ENCODE assay signal across 7 mouse cellular contexts in the genomic region with DNA sequence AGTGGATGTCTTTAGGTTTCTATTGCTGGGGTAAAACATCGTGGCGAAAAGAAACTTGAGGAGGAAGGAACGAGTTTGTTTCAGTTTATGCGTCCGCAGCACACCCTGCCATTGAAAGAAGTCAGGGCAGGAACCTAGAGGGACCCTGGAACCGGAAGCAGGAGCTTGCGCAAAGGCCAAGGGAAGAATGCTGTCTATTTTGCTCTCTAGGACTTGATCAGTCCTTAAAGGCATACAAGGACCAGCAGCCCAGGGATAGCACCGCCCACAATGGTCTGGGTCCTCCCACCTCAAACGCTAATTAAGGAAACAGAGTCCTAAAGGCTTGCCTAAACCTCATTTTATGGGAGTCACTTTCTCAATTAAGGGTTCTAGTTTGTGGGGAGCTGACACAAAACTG. TPM values are rescaled to one million over a fixed set of nuclear protein-coding genes. Genes with fewer than 3 reads are reported as not detected.
A peak's percentile ranks its signal among the peaks of the same experiment; 100 is the strongest.
DNase-seq lines count a peak whose midpoint lies in the region; ATAC-seq and TF ChIP-seq lines count a peak whose summit lies in the region.

No protein-coding gene starts in this region.

- H3K27me3 ChIP-seq in heart, embryonic 13.5 days (replicated peaks): no peaks in the 10 kb centered on the region
- H3K27me3 ChIP-seq in thymus, adult 2 months (ENCODE audit: control insufficient read depth, insufficient read depth, low read length): peaks cover 4% of the 10 kb centered on the region

- no peaks in the 10 kb centered on the region for H3K9me3 ChIP-seq in heart, embryonic 13.5 days

- H3K27ac ChIP-seq in heart, embryonic 13.5 days (replicated peaks): no peak overlapping the region
- no peak overlapping the region for H3K27ac ChIP-seq in thymus, adult 2 months (ENCODE audit: control insufficient read depth, insufficient read depth, low read length)

- DNase-seq in kidney, postnatal 25 days: peak; percentile 64 to 70
- no peak for DNase-seq in urinary bladder, adult 2 months (ENCODE audit: low spot score)
- no peak for DNase-seq in thymus, adult 2 months

- peak overlapping the region; percentile 89 for H3K4me2 ChIP-seq in heart, embryonic 13.5 days

- no peak overlapping the region for H3K9ac ChIP-seq in heart, embryonic 13.5 days

- no peak for TF ChIP-seq POLR2A in thymus, adult 2 months (IDR thresholded peaks at IDR 0.05; ENCODE audit: control insufficient read depth, extremely low read depth, insufficient read depth, low read length, poor library complexity)

- peak overlapping the region; percentile 71; the same call in 1 of the 2 replicates for H3K4me3 ChIP-seq in heart, embryonic 13.5 days
- no peak overlapping the region for H3K4me3 ChIP-seq in thymus, adult 2 months (ENCODE audit: control insufficient read depth, insufficient read depth, low read length)

- peak; percentile 48 for ATAC-seq in common myeloid progenitor, adult 5-6 weeks (replicated peaks; ENCODE audit: low read depth, poor library complexity, severe bottlenecking)
- ATAC-seq in heart, embryonic 13.5 days (ENCODE audit: extremely low read depth, insufficient number of reproducible peaks, low FRiP score, low TSS enrichment): no peak; the same call in 1 of the 2 replicates
- ATAC-seq in megakaryocyte, adult 5-6 weeks (ENCODE audit: poor library complexity, severe bottlenecking): peak; percentile 45
- ATAC-seq in CD4-positive, CD25-positive, alpha-beta regulatory T cell, adult 4 months: no peak

- no peak for TF ChIP-seq CTCF in thymus, adult 2 months (IDR thresholded peaks at IDR 0.05; ENCODE audit: borderline replicate concordance, control insufficient read depth, extremely low read depth, insufficient read depth, low read length, poor library complexity)

- WGBS in heart, embryonic 13.5 days: 59% methylated on average over 9 of the region's 9 CpGs
- 41% methylated on average over 9 of the region's 9 CpGs for WGBS in thymus, adult 2 months

- H3K36me3 ChIP-seq in heart, embryonic 13.5 days: no peaks in the 10 kb centered on the region
- H3K36me3 ChIP-seq in thymus, adult 2 months (ENCODE audit: control insufficient read depth, insufficient read depth, low read length): no peaks in the 10 kb centered on the region

- peaks cover 30% of the 10 kb centered on the region for H3K4me1 ChIP-seq in heart, embryonic 13.5 days
- no peaks in the 10 kb centered on the region; the same call in 1 of the 2 replicates for H3K4me1 ChIP-seq in thymus, adult 2 months (replicated peaks; ENCODE audit: control insufficient read depth, insufficient read depth, low read length)

RNA-seq across cellular contexts. Expression of gene Anxa3, which starts 0.7 kb away (rescaled TPM):
- 76.5 and 81.3 TPM in 2 replicates for total RNA-seq in common myeloid progenitor, adult 5-6 weeks (2017)
- 52.2 and 52.4 TPM in 2 replicates for polyA plus RNA-seq in heart, embryonic 13.5 days (2015; fragmentation: Nextera tagmentation; extraction: Ambion mirVana)
- total RNA-seq in megakaryocyte, adult 5-6 weeks (2015): 256 and 288 TPM in 2 replicates
- 148 and 165 TPM in 2 replicates for total RNA-seq in megakaryocyte, adult 5-6 weeks (2017)
- polyA plus RNA-seq in urinary bladder, adult 2 months (2012; rRNA removed): 108 and 175 TPM in 2 replicates
- 6.3 and 6.7 TPM in 2 replicates for polyA plus RNA-seq in thymus, adult 2 months (2012; rRNA removed)
- polyA plus RNA-seq in CD4-positive, CD25-positive, alpha-beta regulatory T cell, adult 4 months (2017; shearing (Covaris generic)): under 1 TPM; 0.62 to 0.81 TPM

Comparison
In these comparisons a context has a peak if more than half of its experiments do, and no peak if none do; other contexts are left out.
1. ATAC-seq: peak in common myeloid progenitor, adult 5-6 weeks (single experiment) and megakaryocyte, adult 5-6 weeks (single experiment); none in heart, embryonic 13.5 days (single experiment) and CD4-positive, CD25-positive, alpha-beta regulatory T cell, adult 4 months (single experiment).
2. DNase-seq: peak in kidney, postnatal 25 days (2 of 2); none in urinary bladder, adult 2 months (single experiment) and thymus, adult 2 months (single experiment).